Mouse (Mus musculus): ENCODE results near the gene Kti12. TPM values are rescaled to one million over a fixed set of nuclear protein-coding genes. Genes with fewer than 3 reads are reported as not detected.

The Kti12 gene
- total and polyA plus RNA-seq, 3 experiments = 20.3 to 23.3 (median 22.9) TPM

GRCm38 (mm10) chr4:108825677-108826076 is 21.9 kb upstream of the Kti12 start:
- Histone ChIP-seq H3K36me3 (ENCODE audit: control insufficient read depth, insufficient read depth, low read length) (peaks cover 19% of the 10 kb centered on the region), H3K4me1 (ENCODE audit: control insufficient read depth, insufficient read depth, low read length) (no peaks in the 10 kb centered on the region), H3K27me3 (ENCODE audit: control insufficient read depth, insufficient read depth, low read length) (no peaks in the 10 kb centered on the region), H3K4me3 (no peak overlapping the region), H3K79me2 (replicated peaks; ENCODE audit: control insufficient read depth, insufficient read depth, low read length) (peaks cover 2% of the 10 kb centered on the region; the same call in 1 of the 2 replicates), H3K9ac (ENCODE audit: low read depth, low read length) (no peak overlapping the region), H3K27ac (no peak overlapping the region)
- no peak for TF ChIP-seq EP300 (IDR thresholded peaks at IDR 0.05; ENCODE audit: insufficient read depth, low read depth, low read length)
- TF ChIP-seq CTCF (IDR thresholded peaks at IDR 0.05) = no peak
- TF ChIP-seq POLR2A (IDR thresholded peaks at IDR 0.05; ENCODE audit: insufficient read depth, low read depth, low read length) = no peak
- intact Hi-C loops (cut with DNase I) = no loop called here
- no peak for DNase-seq
- 91% methylated on average over 3 of the region's 3 CpGs for WGBS

GRCm38 (mm10) chr4:108826096-108826495 is 21.5 kb upstream of the Kti12 start:
- intact Hi-C loops (cut with DNase I) = no loop called here
- Histone ChIP-seq H3K36me3 (ENCODE audit: control insufficient read depth, insufficient read depth, low read length) (peaks cover 18% of the 10 kb centered on the region), H3K27me3 (ENCODE audit: control insufficient read depth, insufficient read depth, low read length) (no peaks in the 10 kb centered on the region), H3K79me2 (replicated peaks; ENCODE audit: control insufficient read depth, insufficient read depth, low read length) (peaks cover 2% of the 10 kb centered on the region; the same call in 1 of the 2 replicates), H3K27ac (no peak overlapping the region), H3K4me3 (no peak overlapping the region), H3K9ac (ENCODE audit: low read depth, low read length) (no peak overlapping the region), H3K4me1 (ENCODE audit: control insufficient read depth, insufficient read depth, low read length) (no peaks in the 10 kb centered on the region)
- 58% methylated on average over 1 of the region's 1 CpGs for WGBS
- TF ChIP-seq POLR2A (IDR thresholded peaks at IDR 0.05; ENCODE audit: insufficient read depth, low read depth, low read length) (no peak), CTCF (IDR thresholded peaks at IDR 0.05) (no peak), EP300 (IDR thresholded peaks at IDR 0.05; ENCODE audit: insufficient read depth, low read depth, low read length) (no peak)
- DNase-seq = no peak

- WGBS = 76% methylated on average over 2 of the region's 2 CpGs
- TF ChIP-seq CTCF (IDR thresholded peaks at IDR 0.05) (no peak), EP300 (IDR thresholded peaks at IDR 0.05; ENCODE audit: insufficient read depth, low read depth, low read length) (no peak), POLR2A (IDR thresholded peaks at IDR 0.05; ENCODE audit: insufficient read depth, low read depth, low read length) (no peak)
- no peak overlapping the region for H3K9ac ChIP-seq (ENCODE audit: low read depth, low read length)
These were observed 20.9 kb upstream of the Kti12 start for GRCm38 (mm10) chr4:108826643-108827042.

GRCm38 (mm10) chr4:108830698-108831097 is 16.9 kb upstream of the Kti12 start:
- intact Hi-C loops (cut with DNase I) = loop anchor here (5.0 kb wide), 1 partner anchor 213 kb away; the partner anchor contains the start of gene Cc2d1b
- H3K27ac ChIP-seq = peak overlapping the region; percentile 96
- WGBS = 71% methylated on average over 1 of the region's 1 CpGs

More at GRCm38 (mm10) chr4:108826643-108827042, 20.9 kb upstream of the Kti12 start:
- Histone ChIP-seq H3K79me2 (replicated peaks; ENCODE audit: control insufficient read depth, insufficient read depth, low read length) (peaks cover 2% of the 10 kb centered on the region; the same call in 1 of the 2 replicates), H3K4me3 (no peak overlapping the region), H3K36me3 (ENCODE audit: control insufficient read depth, insufficient read depth, low read length) (peaks cover 19% of the 10 kb centered on the region), H3K4me1 (ENCODE audit: control insufficient read depth, insufficient read depth, low read length) (peaks cover under 1% of the 10 kb centered on the region), H3K27me3 (ENCODE audit: control insufficient read depth, insufficient read depth, low read length) (no peaks in the 10 kb centered on the region), H3K27ac (no peak overlapping the region)
- intact Hi-C loops (cut with DNase I) = no loop called here
- DNase-seq = no peak

GRCm38 (mm10) chr4:108832916-108833827 is 14.4 kb upstream of the Kti12 start, which contains the start of gene Btf3l4:
Gene Btf3l4 (minus strand): TSS chr4:108833614.
- intact Hi-C loops (cut with DNase I) = loop anchor here (2.0 to 5.0 kb wide), 2 partner anchors 52 to 216 kb away; partner anchors contain the start of genes Cc2d1b and Zfyve9
- Histone ChIP-seq H3K79me2 (replicated peaks; ENCODE audit: control insufficient read depth, insufficient read depth, low read length) (no peaks in the 10 kb centered on the region), H3K9ac (ENCODE audit: low read depth, low read length) (peak within 1 kb of the TSS; percentile 98), H3K36me3 (ENCODE audit: control insufficient read depth, insufficient read depth, low read length) (peaks cover 22% of the 10 kb centered on the region), H3K4me3 (peak within 1 kb of the TSS; percentile 86), H3K4me1 (ENCODE audit: control insufficient read depth, insufficient read depth, low read length) (peaks cover 6% of the 10 kb centered on the region), H3K27ac (peak within 1 kb of the TSS; percentile 96), H3K27me3 (ENCODE audit: control insufficient read depth, insufficient read depth, low read length) (no peaks in the 10 kb centered on the region)
- under 1% methylated on average over 71 of the region's 73 CpGs for WGBS
- DNase-seq = peak; percentile 92 to 94
- TF ChIP-seq POLR2A (IDR thresholded peaks at IDR 0.05; ENCODE audit: insufficient read depth, low read depth, low read length) (peak; percentile 54; the same call in 1 of the 2 replicates), EP300 (IDR thresholded peaks at IDR 0.05; ENCODE audit: insufficient read depth, low read depth, low read length) (0 out of 2 replicates have a peak, but pooled peaks have one; percentile 28), CTCF (IDR thresholded peaks at IDR 0.05) (no peak)

More at GRCm38 (mm10) chr4:108830698-108831097, 16.9 kb upstream of the Kti12 start:
- Histone ChIP-seq H3K4me1 (ENCODE audit: control insufficient read depth, insufficient read depth, low read length) (peaks cover 5% of the 10 kb centered on the region), H3K27me3 (ENCODE audit: control insufficient read depth, insufficient read depth, low read length) (no peaks in the 10 kb centered on the region), H3K36me3 (ENCODE audit: control insufficient read depth, insufficient read depth, low read length) (peaks cover 21% of the 10 kb centered on the region), H3K4me3 (no peak overlapping the region), H3K79me2 (replicated peaks; ENCODE audit: control insufficient read depth, insufficient read depth, low read length) (no peaks in the 10 kb centered on the region), H3K9ac (ENCODE audit: low read depth, low read length) (no peak overlapping the region)
- TF ChIP-seq EP300 (IDR thresholded peaks at IDR 0.05; ENCODE audit: insufficient read depth, low read depth, low read length) (no peak), POLR2A (IDR thresholded peaks at IDR 0.05; ENCODE audit: insufficient read depth, low read depth, low read length) (no peak)
- DNase-seq = no peak
